ENCODE assay signal across 16 mouse cellular contexts in the genomic region with DNA sequence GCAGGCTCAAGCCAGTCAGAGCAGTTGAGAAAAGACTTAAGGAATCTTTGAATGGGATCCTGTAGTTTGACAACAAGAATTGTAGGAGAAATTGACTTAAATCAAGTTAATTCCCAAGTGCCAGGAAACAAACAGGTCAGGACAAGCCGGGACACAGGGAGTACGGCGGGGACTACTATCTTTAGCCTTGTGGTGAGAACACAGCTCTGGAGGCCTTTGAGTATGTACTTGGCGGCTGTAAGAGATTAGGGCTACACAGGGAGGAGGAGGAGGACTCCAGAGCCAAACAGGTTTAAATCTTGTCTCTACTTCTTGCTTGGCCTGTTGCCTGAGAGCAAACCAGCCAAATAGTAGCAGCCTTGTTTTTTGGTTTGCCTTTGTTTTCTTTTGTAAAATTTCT. TPM values are rescaled to one million over a fixed set of nuclear protein-coding genes. Genes with fewer than 3 reads are reported as not detected.
DNase-seq lines count a peak whose midpoint lies in the region; ATAC-seq lines count a peak whose summit lies in the region.
"Had no signal": no experiment of that assay in that cellular context is flagged by ENCODE, and none has a peak within 500 bp of the region (broad histone marks: within the 10 kb centered on the region; RNA-seq: fewer than 3 reads in every experiment).

No protein-coding gene starts in this region.

- no peaks in the 10 kb centered on the region for H3K27me3 ChIP-seq in liver, embryonic 12.5 days (replicated peaks)
- no peaks in the 10 kb centered on the region for H3K27me3 ChIP-seq in liver, embryonic 11.5 days (replicated peaks; ENCODE audit: control insufficient read depth, insufficient read depth, low read length)
- no peaks in the 10 kb centered on the region for H3K27me3 ChIP-seq in heart, embryonic 12.5 days (replicated peaks)
- no peaks in the 10 kb centered on the region for H3K27me3 ChIP-seq in stomach, embryonic 15.5 days (replicated peaks)
- no peaks in the 10 kb centered on the region for H3K27me3 ChIP-seq in midbrain, embryonic 10.5 days (ENCODE audit: low read depth, poor library complexity, severe bottlenecking)
- H3K27me3 ChIP-seq: forebrain, embryonic 13.5 days; hindbrain, embryonic 15.5 days; megakaryocyte, embryonic 14.5 days had no signal

- no peak for DNase-seq in liver, embryonic 11.5 days (ENCODE audit: low spot score)
- DNase-seq in gastrocnemius, postnatal 25 days: peak; percentile 44
- no peak for DNase-seq in layer of hippocampus, postnatal 36 days
- DNase-seq in midbrain, embryonic 10.5 days (ENCODE audit: low spot score): no peak
- DNase-seq: kidney, postnatal 10 days; retina, postnatal 1 day had no signal

- no peak overlapping the region for H3K4me3 ChIP-seq in liver, embryonic 12.5 days
- no peak overlapping the region for H3K4me3 ChIP-seq in liver, embryonic 11.5 days (ENCODE audit: low read depth, low read length)
- H3K4me3 ChIP-seq in heart, embryonic 12.5 days: no peak overlapping the region
- H3K4me3 ChIP-seq in stomach, embryonic 15.5 days (replicated peaks): no peak overlapping the region
- H3K4me3 ChIP-seq in midbrain, embryonic 10.5 days: no peak overlapping the region
- H3K4me3 ChIP-seq: forebrain, embryonic 13.5 days; hindbrain, embryonic 15.5 days; megakaryocyte, embryonic 14.5 days; myocyte had no signal

- H3K9ac ChIP-seq in liver, embryonic 12.5 days: no peak overlapping the region
- H3K9ac ChIP-seq in liver, embryonic 11.5 days (ENCODE audit: low read depth, low read length): no peak overlapping the region
- no peak overlapping the region; the same call in 1 of the 2 replicates for H3K9ac ChIP-seq in heart, embryonic 12.5 days
- no peak overlapping the region for H3K9ac ChIP-seq in stomach, embryonic 15.5 days
- H3K9ac ChIP-seq: forebrain, embryonic 13.5 days; hindbrain, embryonic 15.5 days; liver, embryonic 14.5 days had no signal

- no peaks in the 10 kb centered on the region for H3K36me3 ChIP-seq in liver, embryonic 12.5 days
- no peaks in the 10 kb centered on the region for H3K36me3 ChIP-seq in liver, embryonic 11.5 days (ENCODE audit: control insufficient read depth, insufficient read depth, low read length)
- no peaks in the 10 kb centered on the region for H3K36me3 ChIP-seq in heart, embryonic 12.5 days
- no peaks in the 10 kb centered on the region for H3K36me3 ChIP-seq in stomach, embryonic 15.5 days
- no peaks in the 10 kb centered on the region for H3K36me3 ChIP-seq in midbrain, embryonic 10.5 days
- H3K36me3 ChIP-seq: hindbrain, embryonic 15.5 days had no signal

- no peak overlapping the region for H3K27ac ChIP-seq in liver, embryonic 12.5 days
- H3K27ac ChIP-seq in liver, embryonic 11.5 days (ENCODE audit: low read depth, low read length): no peak overlapping the region
- H3K27ac ChIP-seq in heart, embryonic 12.5 days (ENCODE audit: poor library complexity, severe bottlenecking): peak overlapping the region; percentile 37
- H3K27ac ChIP-seq in stomach, embryonic 15.5 days: peak overlapping the region; percentile 48; the same call in 1 of the 2 replicates
- H3K27ac ChIP-seq in midbrain, embryonic 10.5 days (replicated peaks): no peak overlapping the region
- H3K27ac ChIP-seq: forebrain, embryonic 13.5 days; hindbrain, embryonic 15.5 days; liver, embryonic 14.5 days had no signal

- 20% methylated on average over 4 of the region's 4 CpGs for WGBS in liver, embryonic 12.5 days (ENCODE audit: insufficient replicate concordance)
- 32% methylated on average over 4 of the region's 4 CpGs for WGBS in liver, embryonic 11.5 days
- WGBS in heart, embryonic 12.5 days: 11% methylated on average over 4 of the region's 4 CpGs
- WGBS in stomach, embryonic 15.5 days: 49% methylated on average over 4 of the region's 4 CpGs
- 77% methylated on average over 4 of the region's 4 CpGs for WGBS in midbrain, embryonic 10.5 days

- no peak overlapping the region for H3K4me2 ChIP-seq in liver, embryonic 12.5 days
- no peak overlapping the region for H3K4me2 ChIP-seq in liver, embryonic 11.5 days
- H3K4me2 ChIP-seq in heart, embryonic 12.5 days: no peak overlapping the region
- H3K4me2 ChIP-seq in stomach, embryonic 15.5 days: no peak overlapping the region
- H3K4me2 ChIP-seq: forebrain, embryonic 13.5 days; hindbrain, embryonic 15.5 days had no signal

- H3K4me1 ChIP-seq in liver, embryonic 12.5 days: peaks cover 29% of the 10 kb centered on the region
- peaks cover 20% of the 10 kb centered on the region for H3K4me1 ChIP-seq in liver, embryonic 11.5 days (replicated peaks; ENCODE audit: control insufficient read depth, insufficient read depth, low read length)
- peaks cover 21% of the 10 kb centered on the region for H3K4me1 ChIP-seq in heart, embryonic 12.5 days (replicated peaks)
- H3K4me1 ChIP-seq in stomach, embryonic 15.5 days: no peaks in the 10 kb centered on the region
- H3K4me1 ChIP-seq in midbrain, embryonic 10.5 days: peaks cover 6% of the 10 kb centered on the region; the same call in 1 of the 2 replicates
- H3K4me1 ChIP-seq: hindbrain, embryonic 15.5 days had no signal

- no peaks in the 10 kb centered on the region for H3K9me3 ChIP-seq in liver, embryonic 12.5 days (replicated peaks)
- no peaks in the 10 kb centered on the region for H3K9me3 ChIP-seq in liver, embryonic 11.5 days (ENCODE audit: control insufficient read depth, low read length)
- H3K9me3 ChIP-seq in heart, embryonic 12.5 days (replicated peaks): no peaks in the 10 kb centered on the region
- H3K9me3 ChIP-seq in stomach, embryonic 15.5 days: no peaks in the 10 kb centered on the region
- H3K9me3 ChIP-seq in midbrain, embryonic 10.5 days (replicated peaks): no peaks in the 10 kb centered on the region
- H3K9me3 ChIP-seq: forebrain, embryonic 13.5 days; hindbrain, embryonic 15.5 days; megakaryocyte, embryonic 14.5 days had no signal

- ATAC-seq in liver, embryonic 12.5 days: 0 out of 2 replicates have a peak, but pooled peaks have one; percentile 55
- no peak; the same call in 1 of the 2 replicates for ATAC-seq in liver, embryonic 11.5 days (replicated peaks; ENCODE audit: low FRiP score)
- ATAC-seq in heart, embryonic 12.5 days (ENCODE audit: insufficient number of reproducible peaks, low FRiP score): peak; percentile 67; the same call in 1 of the 2 replicates
- no peak; the same call in 1 of the 2 replicates for ATAC-seq in stomach, embryonic 15.5 days (ENCODE audit: insufficient read depth, low FRiP score, low read depth)
- ATAC-seq in CD4-positive, CD25-positive, alpha-beta regulatory T cell, adult 4 months: no peak
- ATAC-seq: forebrain, embryonic 13.5 days had no signal

RNA-seq across cellular contexts. Expression of gene Ugcg, which starts 14.1 kb away (rescaled TPM):
- polyA plus RNA-seq in liver, embryonic 12.5 days (2016; fragmentation: Nextera tagmentation; extraction: Ambion mirVana): 14.2 and 14.4 TPM in 2 replicates
- polyA plus RNA-seq in liver, embryonic 11.5 days (2014; fragmentation: Nextera tagmentation; extraction: Ambion mirVana): 25.9 and 26.1 TPM in 2 replicates
- total RNA-seq in gastrocnemius, postnatal 25 days (2021): 1 to 10 TPM; 7.8 to 8.7 TPM
- polyA plus RNA-seq in heart, embryonic 12.5 days (2016; fragmentation: Nextera tagmentation; extraction: Ambion mirVana): 12.3 and 12.5 TPM in 2 replicates
- polyA plus RNA-seq in stomach, embryonic 15.5 days (2015; fragmentation: Nextera tagmentation; extraction: Ambion mirVana): 9.7 and 11.4 TPM in 2 replicates
- 10 to 100 TPM; 67.3 to 75.2 TPM for total RNA-seq in layer of hippocampus, postnatal 36 days (2021)
- polyA plus RNA-seq in midbrain, embryonic 10.5 days (2016; fragmentation: Nextera tagmentation; extraction: Ambion mirVana): 9.8 and 9.9 TPM in 2 replicates
- polyA plus RNA-seq in CD4-positive, CD25-positive, alpha-beta regulatory T cell, adult 4 months (2017; shearing (Covaris generic)): 10 to 100 TPM; 15.4 to 28.8 TPM

RNA-seq across cellular contexts. Expression of gene AI481877, which starts 36.2 kb away (rescaled TPM):
- polyA plus RNA-seq in liver, embryonic 12.5 days (2016; fragmentation: Nextera tagmentation; extraction: Ambion mirVana): not detected in 2 replicates
- polyA plus RNA-seq in liver, embryonic 11.5 days (2014; fragmentation: Nextera tagmentation; extraction: Ambion mirVana): not detected in 2 replicates
- total RNA-seq in gastrocnemius, postnatal 25 days (2021): not detected
- not detected in 2 replicates for polyA plus RNA-seq in heart, embryonic 12.5 days (2016; fragmentation: Nextera tagmentation; extraction: Ambion mirVana)
- 0.05 TPM in 1 of 2 replicates, not detected in the other for polyA plus RNA-seq in stomach, embryonic 15.5 days (2015; fragmentation: Nextera tagmentation; extraction: Ambion mirVana)
- not detected for total RNA-seq in layer of hippocampus, postnatal 36 days (2021)
- polyA plus RNA-seq in midbrain, embryonic 10.5 days (2016; fragmentation: Nextera tagmentation; extraction: Ambion mirVana): not detected in 2 replicates
- not detected for polyA plus RNA-seq in CD4-positive, CD25-positive, alpha-beta regulatory T cell, adult 4 months (2017; shearing (Covaris generic))
- total RNA-seq: left cerebral cortex, adult 18-20 months had no signal
- polyA plus RNA-seq: forebrain, embryonic 13.5 days; hindbrain, embryonic 15.5 days; liver, embryonic 14.5 days had no signal

Comparison
In these comparisons a context has a peak if more than half of its experiments do, and no peak if none do; other contexts are left out.
1. ATAC-seq: peak in liver, embryonic 12.5 days (single experiment) and heart, embryonic 12.5 days (single experiment); none in liver, embryonic 11.5 days (single experiment), stomach, embryonic 15.5 days (single experiment) and CD4-positive, CD25-positive, alpha-beta regulatory T cell, adult 4 months (single experiment).
2. H3K27ac ChIP-seq: peak in heart, embryonic 12.5 days (single experiment) and stomach, embryonic 15.5 days (single experiment); none in liver, embryonic 12.5 days (single experiment), liver, embryonic 11.5 days (single experiment) and midbrain, embryonic 10.5 days (single experiment).